Mouse (Mus musculus) spleen, postnatal 36 days (tissue): ENCODE measurements around the gene Srebf2.

ENCODE experiments used
- DNase-seq, 2 experiments: peaks; one replicate each; pipeline ENCODE4 v3.0.0; 2022; ENCODE audit warnings: low spot score in 2 of 2, mixed read lengths in 1 of 2

Srebf2 gene

GRCm38 (mm10) chr15:82207105-82207459 lies 60.1 kb downstream of the Srebf2 start:
- DNase-seq = no peak

GRCm38 (mm10) chr15:82207504-82208219 lies 60.7 kb downstream of the Srebf2 start:
- no peak for DNase-seq

GRCm38 (mm10) chr15:82208307-82208706 lies 61.3 kb downstream of the Srebf2 start:
- no peak for DNase-seq

GRCm38 (mm10) chr15:82209295-82210050 lies 62.5 kb downstream of the Srebf2 start:
- no peak for DNase-seq

- DNase-seq = no peak
Measured at GRCm38 (mm10) chr15:82210801-82211200, 63.8 kb downstream of the Srebf2 start.

- no peak for DNase-seq
Measured at GRCm38 (mm10) chr15:82211281-82211680, 64.3 kb downstream of the Srebf2 start.

GRCm38 (mm10) chr15:82211911-82212751 lies 65.2 kb downstream of the Srebf2 start:
- DNase-seq = peak in 1 of 2 experiments; percentile 52

GRCm38 (mm10) chr15:82212752-82213063 lies 65.7 kb downstream of the Srebf2 start, which contains the start of gene Shisa8:
Gene Shisa8, minus strand, starts transcription at chr15:82212815.
- DNase-seq = no peak

- no peak for DNase-seq
Measured at GRCm38 (mm10) chr15:82213222-82213621, 66.2 kb downstream of the Srebf2 start.

- DNase-seq = no peak
Measured at GRCm38 (mm10) chr15:82215332-82216046, 68.5 kb downstream of the Srebf2 start.

GRCm38 (mm10) chr15:82216142-82216827 lies 69.3 kb downstream of the Srebf2 start:
- no peak for DNase-seq

- peak in 1 of 2 experiments; percentile 36 for DNase-seq
Measured at GRCm38 (mm10) chr15:82217039-82217438, 70.1 kb downstream of the Srebf2 start.

GRCm38 (mm10) chr15:82217980-82218379 lies 71.0 kb downstream of the Srebf2 start:
- DNase-seq = no peak

GRCm38 (mm10) chr15:82218778-82219666 lies 72.0 kb downstream of the Srebf2 start:
- peak; percentile 91 to 92 for DNase-seq

- DNase-seq = no peak
Measured at GRCm38 (mm10) chr15:82220003-82220675, 73.2 kb downstream of the Srebf2 start.

GRCm38 (mm10) chr15:82221104-82221860 lies 74.3 kb downstream of the Srebf2 start:
- no peak for DNase-seq

GRCm38 (mm10) chr15:82223251-82223650 lies 76.3 kb downstream of the Srebf2 start:
- DNase-seq = peak in 1 of 2 experiments; percentile 53
